Comparison of ENCODE assay signal across 10 mouse cellular contexts in genomic region chr5:77468467-77468866, GRCm38 (mm10).
DNase-seq lines count a peak whose midpoint lies in the region; ATAC-seq and TF ChIP-seq lines count a peak whose summit lies in the region.
"Had no signal": no experiment of that assay in that cellular context is flagged by ENCODE, and none has a peak within 500 bp of the region (broad histone marks: within the 10 kb centered on the region; RNA-seq: fewer than 3 reads in every experiment).

No protein-coding gene starts in this region.

- no peaks in the 10 kb centered on the region for H3K36me3 ChIP-seq in midbrain, embryonic 11.5 days (ENCODE audit: control insufficient read depth, insufficient read depth, low read length)
- no peaks in the 10 kb centered on the region for H3K36me3 ChIP-seq in midbrain, embryonic 14.5 days (ENCODE audit: control insufficient read depth, insufficient read depth, low read length)
- H3K36me3 ChIP-seq in lung, embryonic 14.5 days (ENCODE audit: insufficient read depth) = no peaks in the 10 kb centered on the region
- H3K36me3 ChIP-seq in midbrain, embryonic 13.5 days = no peaks in the 10 kb centered on the region
- H3K36me3 ChIP-seq: heart, embryonic 15.5 days; neural tube, embryonic 12.5 days had no signal

- ATAC-seq in midbrain, embryonic 11.5 days (ENCODE audit: low FRiP score) = no peak
- no peak for ATAC-seq in midbrain, embryonic 14.5 days (ENCODE audit: low FRiP score, low TSS enrichment)
- no peak for ATAC-seq in lung, embryonic 14.5 days (ENCODE audit: insufficient read depth)
- no peak for ATAC-seq in midbrain, embryonic 13.5 days

- H3K27me3 ChIP-seq in midbrain, embryonic 11.5 days (ENCODE audit: control insufficient read depth, insufficient read depth, low read length) = no peaks in the 10 kb centered on the region
- H3K27me3 ChIP-seq in midbrain, embryonic 14.5 days (ENCODE audit: control insufficient read depth, insufficient read depth, low read length) = no peaks in the 10 kb centered on the region
- no peaks in the 10 kb centered on the region for H3K27me3 ChIP-seq in lung, embryonic 14.5 days (ENCODE audit: insufficient read depth, low read length)
- no peaks in the 10 kb centered on the region for H3K27me3 ChIP-seq in midbrain, embryonic 13.5 days
- H3K27me3 ChIP-seq: heart, embryonic 15.5 days; neural tube, embryonic 12.5 days had no signal

- intact Hi-C loops in heart, postnatal 14 days (cut with DNase I) = no loop called here

- H3K4me1 ChIP-seq in midbrain, embryonic 11.5 days (ENCODE audit: control insufficient read depth, insufficient read depth, low read length) = no peaks in the 10 kb centered on the region
- no peaks in the 10 kb centered on the region for H3K4me1 ChIP-seq in midbrain, embryonic 14.5 days (ENCODE audit: control insufficient read depth, insufficient read depth, low read length)
- 0 out of 2 replicates have a peak, but pooled peaks cover 4% of the 10 kb centered on the region for H3K4me1 ChIP-seq in lung, embryonic 14.5 days (ENCODE audit: insufficient read depth)
- no peaks in the 10 kb centered on the region for H3K4me1 ChIP-seq in midbrain, embryonic 13.5 days (replicated peaks)
- H3K4me1 ChIP-seq: neural tube, embryonic 12.5 days had no signal

- no peak overlapping the region for H3K4me2 ChIP-seq in midbrain, embryonic 11.5 days
- H3K4me2 ChIP-seq in midbrain, embryonic 14.5 days (ENCODE audit: low read length) = no peak overlapping the region
- H3K4me2 ChIP-seq in lung, embryonic 14.5 days = no peak overlapping the region
- no peak overlapping the region for H3K4me2 ChIP-seq in midbrain, embryonic 13.5 days (replicated peaks)
- H3K4me2 ChIP-seq: heart, embryonic 15.5 days; neural tube, embryonic 12.5 days had no signal

- H3K9ac ChIP-seq in midbrain, embryonic 11.5 days (ENCODE audit: low read length) = no peak overlapping the region
- no peak overlapping the region for H3K9ac ChIP-seq in midbrain, embryonic 14.5 days (replicated peaks; ENCODE audit: low read length)
- no peak overlapping the region for H3K9ac ChIP-seq in lung, embryonic 14.5 days
- no peak overlapping the region for H3K9ac ChIP-seq in midbrain, embryonic 13.5 days (replicated peaks)
- H3K9ac ChIP-seq: heart, embryonic 15.5 days; neural tube, embryonic 12.5 days had no signal

- WGBS in midbrain, embryonic 11.5 days = 66% methylated on average over 15 of the region's 15 CpGs
- 63% methylated on average over 15 of the region's 15 CpGs for WGBS in midbrain, embryonic 14.5 days
- WGBS in lung, embryonic 14.5 days = 66% methylated on average over 15 of the region's 15 CpGs
- WGBS in midbrain, embryonic 13.5 days = 66% methylated on average over 15 of the region's 15 CpGs

- peak; percentile 79 for TF ChIP-seq CTCF in lung, embryonic 14.5 days (IDR thresholded peaks at IDR 0.05; ENCODE audit: low read depth)

- H3K4me3 ChIP-seq in midbrain, embryonic 11.5 days (ENCODE audit: low read depth, low read length) = no peak overlapping the region
- H3K4me3 ChIP-seq in midbrain, embryonic 14.5 days (replicated peaks; ENCODE audit: low read depth, low read length) = no peak overlapping the region
- no peak overlapping the region for H3K4me3 ChIP-seq in lung, embryonic 14.5 days (ENCODE audit: low read depth, low read length)
- H3K4me3 ChIP-seq in midbrain, embryonic 13.5 days (replicated peaks) = no peak overlapping the region
- H3K4me3 ChIP-seq: heart, embryonic 15.5 days; neural tube, embryonic 12.5 days had no signal

- H3K27ac ChIP-seq in midbrain, embryonic 11.5 days (ENCODE audit: low read depth, low read length) = no peak overlapping the region
- no peak overlapping the region for H3K27ac ChIP-seq in midbrain, embryonic 14.5 days (replicated peaks; ENCODE audit: low read depth, low read length)
- H3K27ac ChIP-seq in lung, embryonic 14.5 days (ENCODE audit: low read depth) = no peak overlapping the region
- H3K27ac ChIP-seq in midbrain, embryonic 13.5 days = no peak overlapping the region
- H3K27ac ChIP-seq: heart, embryonic 15.5 days; neural tube, embryonic 12.5 days had no signal

- no peaks in the 10 kb centered on the region for H3K9me3 ChIP-seq in midbrain, embryonic 11.5 days (ENCODE audit: control insufficient read depth, low read length)
- H3K9me3 ChIP-seq in midbrain, embryonic 14.5 days (ENCODE audit: control insufficient read depth, low read length) = no peaks in the 10 kb centered on the region
- no peaks in the 10 kb centered on the region for H3K9me3 ChIP-seq in lung, embryonic 14.5 days (ENCODE audit: low read depth, low read length)
- H3K9me3 ChIP-seq in midbrain, embryonic 13.5 days = no peaks in the 10 kb centered on the region
- H3K9me3 ChIP-seq: heart, embryonic 15.5 days; neural tube, embryonic 12.5 days had no signal

- DNase-seq in midbrain, embryonic 11.5 days (ENCODE audit: low spot score, missing footprints) = peak; percentile 92
- DNase-seq in midbrain, embryonic 14.5 days = no peak
- DNase-seq in ZHBTc4 (ENCODE audit: low read depth, low spot score) = peak; percentile 74
- peak; percentile 44 to 61 for DNase-seq in cerebellum, postnatal 36 days
- DNase-seq in heart, postnatal 14 days = peak; percentile 74 to 83
- DNase-seq in lung, embryonic 14.5 days = peak; percentile 64
- DNase-seq in spleen, postnatal 14 days (ENCODE audit: low spot score in 2 of 2) = peak; percentile 49 to 65
